Mouse (Mus musculus): ENCODE measurements at regions not wholly inside any gene's neighbourhood (a gene's known extent, or its start where the extent isn't known, plus 50 kb on each side); places are given as distances from the start of the nearest gene placed in this dataset.

DNA sequence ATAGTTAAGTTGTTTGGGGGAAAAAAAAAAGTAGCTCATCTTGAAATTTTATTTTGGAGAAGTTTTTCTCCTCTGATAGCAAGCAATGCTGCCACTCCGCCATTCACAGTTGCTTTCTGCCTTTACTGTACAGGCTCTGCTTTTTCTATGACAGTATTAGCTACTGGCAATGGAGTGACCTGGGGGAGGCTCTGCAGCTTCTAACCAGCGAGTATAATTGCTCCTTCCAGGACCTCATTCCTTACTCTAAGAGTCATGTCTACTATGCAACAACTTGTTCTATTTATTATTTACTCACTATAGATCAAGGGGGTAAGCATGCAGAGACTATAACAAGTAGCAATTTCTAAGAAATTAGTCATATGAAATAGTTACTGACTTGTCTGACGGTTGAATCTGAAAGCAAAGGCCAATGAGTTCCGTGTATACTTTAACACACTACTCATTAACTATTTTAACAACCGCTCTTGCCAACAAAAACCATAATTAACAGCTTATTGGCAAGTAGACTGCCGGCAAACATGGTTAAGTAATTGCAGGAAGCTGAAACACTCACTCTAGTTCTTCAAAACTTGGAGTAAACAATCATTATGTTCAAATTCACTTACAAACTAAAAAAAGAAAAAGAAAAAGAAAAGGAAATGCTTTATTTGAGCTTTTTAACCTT is 432.9 kb upstream of the B3galt2 start:
- TF ChIP-seq POLR2A (IDR thresholded peaks at IDR 0.05; ENCODE audit: borderline replicate concordance, insufficient read depth, low read length) (no peak), CTCF (IDR thresholded peaks at IDR 0.05; ENCODE audit: borderline replicate concordance, insufficient read depth, low read depth, low read length) (no peak)
- 85% methylated on average over 6 of the region's 6 CpGs for WGBS
- Histone ChIP-seq H3K27ac (ENCODE audit: insufficient read depth, low read length) (no peak overlapping the region), H3K27me3 (ENCODE audit: control insufficient read depth, insufficient read depth, low read length) (no peaks in the 10 kb centered on the region), H3K4me1 (ENCODE audit: control insufficient read depth, insufficient read depth, low read length) (no peaks in the 10 kb centered on the region), H3K4me3 (replicated peaks; ENCODE audit: insufficient read depth, low read depth, low read length) (no peak overlapping the region)
- no peak for DNase-seq

DNA sequence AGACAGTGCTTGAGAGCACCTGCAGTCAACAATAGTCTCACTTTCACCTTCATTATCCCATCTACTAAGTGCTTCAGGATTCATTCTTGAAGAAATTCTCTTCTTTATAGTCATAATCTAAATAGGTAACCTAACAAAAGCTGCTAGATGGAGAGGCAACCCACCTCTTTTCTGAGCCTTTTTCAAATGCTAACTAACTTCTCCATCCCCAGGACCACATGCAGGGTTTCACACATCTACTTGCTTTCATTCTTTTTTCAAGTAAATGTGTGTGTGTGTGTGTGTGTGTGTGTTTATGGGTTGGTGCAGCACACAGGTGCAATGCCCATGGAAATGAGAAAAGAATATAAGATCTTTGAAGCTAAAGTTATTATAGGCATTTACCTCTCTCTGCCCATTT is 423.1 kb upstream of the B3galt2 start:
- TF ChIP-seq POLR2A (IDR thresholded peaks at IDR 0.05; ENCODE audit: borderline replicate concordance, insufficient read depth, low read length) (no peak), CTCF (IDR thresholded peaks at IDR 0.05; ENCODE audit: borderline replicate concordance, insufficient read depth, low read depth, low read length) (no peak)
- Histone ChIP-seq H3K4me1 (ENCODE audit: control insufficient read depth, insufficient read depth, low read length) (no peaks in the 10 kb centered on the region), H3K27me3 (ENCODE audit: control insufficient read depth, insufficient read depth, low read length) (no peaks in the 10 kb centered on the region), H3K4me3 (replicated peaks; ENCODE audit: insufficient read depth, low read depth, low read length) (no peak overlapping the region), H3K27ac (ENCODE audit: insufficient read depth, low read length) (no peak overlapping the region)
- no peak for DNase-seq

DNA sequence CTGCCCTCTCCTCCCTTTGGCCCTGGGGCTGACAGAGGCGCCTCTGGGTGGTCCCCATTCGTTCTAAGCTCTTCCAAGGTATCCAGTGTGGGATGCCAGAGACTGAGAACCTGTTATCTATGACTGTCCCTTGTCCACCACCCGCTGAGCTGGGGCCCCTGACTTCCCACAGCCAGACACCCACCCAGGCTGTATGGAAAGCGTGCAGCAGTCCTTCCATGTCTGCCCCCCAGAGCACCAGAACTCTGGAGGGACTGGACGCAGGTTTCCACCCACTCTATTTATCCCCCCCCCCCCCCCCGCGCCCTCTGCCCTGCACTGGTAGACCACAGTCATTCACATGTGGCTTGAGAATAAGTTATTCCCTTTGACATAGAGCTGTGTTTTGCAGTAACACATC is 408.5 kb upstream of the B3galt2 start:
- no peak overlapping the region for H3K27ac ChIP-seq (ENCODE audit: insufficient read depth, low read length)
- 85% methylated on average over 7 of the region's 7 CpGs for WGBS
- DNase-seq, result no peak
- no peaks in the 10 kb centered on the region for H3K4me1 ChIP-seq (ENCODE audit: control insufficient read depth, insufficient read depth, low read length)
- no peaks in the 10 kb centered on the region for H3K27me3 ChIP-seq (ENCODE audit: control insufficient read depth, insufficient read depth, low read length)
- TF ChIP-seq POLR2A (IDR thresholded peaks at IDR 0.05; ENCODE audit: borderline replicate concordance, insufficient read depth, low read length) (no peak), CTCF (IDR thresholded peaks at IDR 0.05; ENCODE audit: borderline replicate concordance, insufficient read depth, low read depth, low read length) (no peak)
- no peak overlapping the region for H3K4me3 ChIP-seq (replicated peaks; ENCODE audit: insufficient read depth, low read depth, low read length)

DNA sequence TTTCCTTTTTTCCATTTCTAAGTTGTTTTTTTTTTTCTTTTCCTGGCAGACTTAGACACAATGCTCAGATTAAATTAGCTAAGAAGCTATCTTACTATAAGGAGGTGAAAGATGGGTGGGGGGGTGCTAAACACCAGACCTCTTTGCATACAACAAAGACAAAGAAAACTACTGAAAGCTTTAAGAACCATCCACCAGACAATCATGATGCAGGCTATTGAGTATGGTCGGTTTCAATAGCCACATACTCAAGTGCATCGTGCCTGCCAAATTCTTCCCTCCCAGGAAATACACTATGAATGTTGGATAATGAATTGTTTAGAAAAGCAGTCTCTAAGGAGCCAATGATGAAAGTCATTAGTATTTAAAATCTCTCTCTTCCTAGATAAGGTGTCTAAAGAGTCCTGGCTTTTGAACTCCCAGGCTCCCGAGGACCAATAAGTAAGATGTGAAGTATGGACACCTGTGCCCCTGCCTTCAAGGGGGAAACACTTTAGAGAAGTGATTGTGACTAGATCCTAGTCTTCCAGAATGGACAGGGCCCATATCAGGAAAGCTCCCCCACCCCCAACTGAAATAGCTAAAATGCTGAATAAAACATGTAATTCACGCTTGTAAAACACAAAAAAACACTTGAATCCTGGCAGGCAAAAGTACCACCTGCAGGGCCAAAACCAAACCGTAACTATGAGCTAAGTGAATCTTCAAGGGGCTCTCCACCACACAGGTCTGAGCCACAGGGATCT is 381.8 kb upstream of the B3galt2 start:
- no peaks in the 10 kb centered on the region for H3K4me1 ChIP-seq (ENCODE audit: control insufficient read depth, insufficient read depth, low read length)
- no peaks in the 10 kb centered on the region for H3K27me3 ChIP-seq (ENCODE audit: control insufficient read depth, insufficient read depth, low read length)
- no peak overlapping the region for H3K27ac ChIP-seq (ENCODE audit: insufficient read depth, low read length)
- TF ChIP-seq POLR2A (IDR thresholded peaks at IDR 0.05; ENCODE audit: borderline replicate concordance, insufficient read depth, low read length) (no peak), CTCF (IDR thresholded peaks at IDR 0.05; ENCODE audit: borderline replicate concordance, insufficient read depth, low read depth, low read length) (no peak)
- H3K4me3 ChIP-seq (replicated peaks; ENCODE audit: insufficient read depth, low read depth, low read length), result no peak overlapping the region
- 53% methylated on average over 5 of the region's 5 CpGs for WGBS
- DNase-seq, result no peak

DNA sequence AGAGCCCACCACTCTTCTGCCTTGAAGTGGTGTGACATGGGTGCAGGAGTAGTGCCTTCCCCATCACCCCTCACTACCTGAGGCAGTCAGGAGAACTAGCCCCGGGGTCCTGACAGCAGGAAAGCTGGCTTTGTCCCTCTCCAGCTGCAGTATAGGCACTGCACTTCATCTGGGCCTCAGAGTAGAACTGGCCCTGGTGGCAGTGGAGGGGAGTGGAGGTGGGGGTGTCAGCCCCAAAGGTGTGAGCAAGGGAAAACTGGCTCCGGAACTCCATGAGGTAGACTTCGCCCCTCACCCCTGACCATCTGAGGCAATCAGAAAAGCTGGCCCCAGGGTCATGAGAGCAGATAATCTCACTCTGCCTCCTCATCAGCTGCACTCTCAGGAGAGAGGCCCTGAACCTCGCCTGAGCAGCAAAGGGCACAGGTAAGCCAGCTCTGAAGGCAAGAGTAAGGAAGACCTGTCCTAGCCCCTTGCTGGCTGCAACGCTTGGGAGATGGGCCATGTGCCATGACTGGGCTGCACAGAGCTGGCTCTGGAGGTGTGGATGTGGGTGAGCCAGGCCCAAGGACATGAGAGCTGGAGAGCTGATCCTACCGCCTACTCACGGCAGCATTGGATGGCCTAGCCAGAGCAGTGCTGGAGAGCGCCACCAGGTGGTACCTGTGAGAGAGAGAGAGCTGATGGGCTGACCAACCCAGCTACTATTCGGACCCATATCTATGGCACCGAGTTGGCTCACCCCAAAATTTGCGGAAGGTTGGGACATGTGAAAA is 377.0 kb upstream of the B3galt2 start:
- Histone ChIP-seq H3K27me3 (ENCODE audit: control insufficient read depth, insufficient read depth, low read length) (no peaks in the 10 kb centered on the region), H3K4me1 (ENCODE audit: control insufficient read depth, insufficient read depth, low read length) (no peaks in the 10 kb centered on the region), H3K27ac (ENCODE audit: insufficient read depth, low read length) (no peak overlapping the region), H3K4me3 (replicated peaks; ENCODE audit: insufficient read depth, low read depth, low read length) (no peak overlapping the region)
- WGBS, result 79% methylated on average over 11 of the region's 11 CpGs
- no peak for DNase-seq
- TF ChIP-seq POLR2A (IDR thresholded peaks at IDR 0.05; ENCODE audit: borderline replicate concordance, insufficient read depth, low read length), result no peak
- TF ChIP-seq CTCF (IDR thresholded peaks at IDR 0.05; ENCODE audit: borderline replicate concordance, insufficient read depth, low read depth, low read length), result no peak

DNA sequence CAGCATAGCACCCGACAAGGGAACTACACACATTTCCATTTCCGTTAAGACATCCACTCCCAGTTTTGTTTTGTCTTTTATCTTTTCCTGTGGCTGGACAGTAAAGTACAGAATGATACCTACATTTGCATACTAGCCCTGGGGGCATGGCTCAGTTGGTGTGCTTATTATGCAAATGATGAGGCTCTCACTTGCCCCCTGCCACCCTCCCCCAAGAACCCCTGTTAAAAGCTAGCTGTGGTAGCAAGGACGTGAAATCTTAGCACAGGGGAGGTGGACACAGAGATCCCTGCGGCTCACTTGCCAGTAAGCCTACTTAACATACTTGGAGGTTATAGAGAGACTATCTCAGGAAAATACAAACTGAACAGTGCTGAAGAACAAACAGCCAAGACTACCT is 375.2 kb upstream of the B3galt2 start:
- DNase-seq, result no peak
- TF ChIP-seq CTCF (IDR thresholded peaks at IDR 0.05; ENCODE audit: borderline replicate concordance, insufficient read depth, low read depth, low read length), result no peak
- TF ChIP-seq POLR2A (IDR thresholded peaks at IDR 0.05; ENCODE audit: borderline replicate concordance, insufficient read depth, low read length), result no peak
- 76% methylated on average over 4 of the region's 4 CpGs for WGBS
- Histone ChIP-seq H3K4me1 (ENCODE audit: control insufficient read depth, insufficient read depth, low read length) (no peaks in the 10 kb centered on the region), H3K4me3 (replicated peaks; ENCODE audit: insufficient read depth, low read depth, low read length) (no peak overlapping the region), H3K27ac (ENCODE audit: insufficient read depth, low read length) (no peak overlapping the region), H3K27me3 (ENCODE audit: control insufficient read depth, insufficient read depth, low read length) (no peaks in the 10 kb centered on the region)

DNA sequence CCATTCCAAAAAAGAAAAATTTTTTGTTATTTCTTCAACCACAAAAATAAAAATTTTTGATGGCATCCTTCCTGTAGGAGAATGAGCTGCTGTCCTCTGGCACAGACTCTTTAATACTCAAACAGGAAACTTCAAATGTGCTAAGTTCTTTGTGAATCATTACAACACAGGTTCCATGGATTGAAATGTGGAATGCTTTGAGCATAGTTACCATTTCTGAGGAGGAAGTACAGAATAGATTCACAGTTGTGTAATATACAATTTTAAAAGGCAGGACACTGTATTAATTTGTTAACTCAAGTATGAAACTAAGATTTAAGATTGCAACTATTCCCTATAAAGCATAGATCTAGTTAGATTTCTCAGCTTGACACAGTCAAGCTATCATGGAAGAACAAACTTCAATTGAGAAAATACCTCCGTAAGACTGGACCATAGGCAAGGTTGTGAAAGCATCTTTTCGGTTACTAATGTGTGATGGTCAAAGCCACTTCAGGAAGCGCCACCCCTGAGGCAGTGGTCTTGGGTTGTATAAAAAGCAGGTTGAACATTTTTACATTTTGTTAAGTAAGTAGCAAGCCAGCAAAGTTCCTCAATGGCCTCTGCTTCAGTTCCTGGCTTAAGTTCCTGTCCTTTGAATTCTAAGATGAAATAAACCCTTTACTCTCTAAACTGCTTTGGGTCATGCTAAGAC is 354.0 kb upstream of the B3galt2 start:
- H3K27me3 ChIP-seq (ENCODE audit: control insufficient read depth, insufficient read depth, low read length), result no peaks in the 10 kb centered on the region
- TF ChIP-seq CTCF (IDR thresholded peaks at IDR 0.05; ENCODE audit: borderline replicate concordance, insufficient read depth, low read depth, low read length) (no peak), POLR2A (IDR thresholded peaks at IDR 0.05; ENCODE audit: borderline replicate concordance, insufficient read depth, low read length) (no peak)
- H3K27ac ChIP-seq (ENCODE audit: insufficient read depth, low read length), result no peak overlapping the region
- no peaks in the 10 kb centered on the region for H3K4me1 ChIP-seq (ENCODE audit: control insufficient read depth, insufficient read depth, low read length)
- no peak for DNase-seq
- WGBS, result 96% methylated on average over 3 of the region's 3 CpGs
- no peak overlapping the region for H3K4me3 ChIP-seq (replicated peaks; ENCODE audit: insufficient read depth, low read depth, low read length)

All from cerebellum, adult 2 months (tissue).